Mouse (Mus musculus) heart, adult 2 months (tissue): ENCODE measurements around the gene Rpl21.

Experiments
- CTCF ChIP-seq: fragments of 200-600 bp; IDR thresholded peaks from 2 replicates; pipeline ENCODE4 v1.8.1; 2022; ENCODE audit warnings: antibody characterized with exemption, mild to moderate bottlenecking, moderate library complexity
- POLR2A ChIP-seq: fragments of 200-500 bp; IDR thresholded peaks from 2 replicates; pipeline ENCODE4 v1.6.1; 2011; ENCODE audit warnings: mild to moderate bottlenecking, low read depth, low read length, control low read depth; ENCODE audit not compliant: insufficient read depth

DNA sequence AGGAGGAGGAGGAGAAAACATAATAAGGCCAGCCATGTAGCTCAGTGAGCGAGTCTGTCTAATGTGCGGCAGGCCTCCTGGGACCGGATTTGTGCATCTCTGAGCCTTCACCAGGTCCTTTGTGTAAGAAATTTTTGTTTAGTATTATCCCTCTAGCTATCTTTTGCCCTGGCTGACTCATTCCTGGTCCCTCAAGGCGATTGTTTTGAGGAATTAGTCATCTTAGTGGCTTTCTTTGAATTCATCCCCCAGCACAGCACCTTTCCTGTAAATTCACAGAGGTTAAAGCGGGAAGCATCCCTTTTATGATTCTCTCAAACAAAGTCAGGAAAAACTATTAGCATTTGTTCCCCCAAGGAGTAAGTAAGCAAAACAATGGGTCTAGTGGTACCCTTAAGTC, 19.8 kb upstream of the Rpl21 start:
- no peak for TF ChIP-seq POLR2A
- no peak for TF ChIP-seq CTCF
